Mouse (Mus musculus) liver, embryonic 12.5 days (tissue): Measurements from ENCODE around the gene Capn13. TPM values are rescaled to one million over a fixed set of nuclear protein-coding genes. Genes with fewer than 3 reads are reported as not detected.

Experiments
- ATAC-seq: fragments of 200-750 bp; cut with Nextera tagmentation; 2 replicates; pipeline ENCODE4 v1.8.0; 2017; ENCODE audit warnings: moderate number of reproducible peaks, mild to moderate bottlenecking, moderate library complexity
- H3K27ac ChIP-seq: fragments of 300-500 bp; sonication (generic); 2 replicates; pipeline ENCODE4 v1.5.1; 2016; ENCODE audit warnings: mild to moderate bottlenecking
- H3K27me3 ChIP-seq: fragments of 300-500 bp; sonication (generic); replicated peaks from 2 replicates; pipeline ENCODE4 v1.6.1; 2016; ENCODE audit warnings: mild to moderate bottlenecking, moderate library complexity
- H3K36me3 ChIP-seq: fragments of 300-500 bp; sonication (generic); 2 replicates; pipeline ENCODE4 v1.6.1; 2016; ENCODE audit warnings: mild to moderate bottlenecking, moderate library complexity
- H3K4me1 ChIP-seq: fragments of 300-500 bp; sonication (generic); 2 replicates; pipeline ENCODE4 v1.6.1; 2016
- H3K4me2 ChIP-seq: fragments of 300-500 bp; sonication (generic); 2 replicates; pipeline ENCODE4 v1.6.1; 2016; ENCODE audit warnings: mild to moderate bottlenecking, moderate library complexity
- H3K4me3 ChIP-seq: fragments of 300-500 bp; sonication (generic); 2 replicates; pipeline ENCODE4 v1.5.1; 2016; ENCODE audit warnings: mild to moderate bottlenecking, moderate library complexity
- H3K9ac ChIP-seq: fragments of 300-500 bp; sonication (generic); 2 replicates; pipeline ENCODE4 v1.6.1; 2016; ENCODE audit warnings: mild to moderate bottlenecking, moderate library complexity
- H3K9me3 ChIP-seq: fragments of 300-500 bp; sonication (generic); replicated peaks from 2 replicates; pipeline ENCODE4 v1.6.1; 2016; ENCODE audit warnings: mild to moderate bottlenecking, moderate library complexity
- WGBS: fragments of 180-500 bp; shearing (Covaris S2); methylation state at CpG from one replicate; pipeline ENCODE4 v1.1.7; 2016; ENCODE audit not compliant: insufficient replicate concordance; 5-methylcytosine and 5-hydroxymethylcytosine counted together
- polyA plus RNA-seq: library from polyadenylated mRNA; unstranded; fragments of >200 nt; fragmentation: Nextera tagmentation; extraction: Ambion mirVana; gene quantifications from 2 replicates; pipeline ENCODE4 v1.2.1, GENCODE M21; 2016

The Capn13 gene
- polyA plus RNA-seq, 1 experiment from 2014 or later: not detected

DNA sequence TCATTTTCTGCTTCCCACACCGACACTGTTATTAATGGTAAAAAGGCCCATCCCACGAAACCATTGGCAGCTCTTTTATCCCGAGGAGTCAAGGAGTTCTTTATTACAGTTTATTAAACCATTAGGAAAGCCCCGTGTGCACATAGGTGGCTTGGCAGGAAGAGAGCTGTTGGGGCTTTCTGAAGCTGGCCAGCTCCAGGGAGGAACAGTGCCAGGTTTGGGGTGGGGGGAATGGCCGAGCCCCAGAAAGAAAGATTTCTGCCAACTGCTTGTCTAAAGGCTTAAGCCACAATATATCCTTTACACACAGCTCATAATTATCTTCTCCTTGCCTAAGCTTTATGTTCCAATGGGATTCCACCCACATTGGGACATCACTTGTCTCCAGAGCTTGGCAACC is 71.6 kb downstream of the Capn13 start:
- 64% methylated on average over 5 of the region's 5 CpGs for WGBS
- Histone ChIP-seq H3K4me3 (no peak overlapping the region), H3K27ac (no peak overlapping the region), H3K4me1 (no peaks in the 10 kb centered on the region), H3K4me2 (no peak overlapping the region), H3K36me3 (no peaks in the 10 kb centered on the region), H3K9me3 (no peaks in the 10 kb centered on the region), H3K27me3 (no peaks in the 10 kb centered on the region), H3K9ac (no peak overlapping the region)
- no peak for ATAC-seq

DNA sequence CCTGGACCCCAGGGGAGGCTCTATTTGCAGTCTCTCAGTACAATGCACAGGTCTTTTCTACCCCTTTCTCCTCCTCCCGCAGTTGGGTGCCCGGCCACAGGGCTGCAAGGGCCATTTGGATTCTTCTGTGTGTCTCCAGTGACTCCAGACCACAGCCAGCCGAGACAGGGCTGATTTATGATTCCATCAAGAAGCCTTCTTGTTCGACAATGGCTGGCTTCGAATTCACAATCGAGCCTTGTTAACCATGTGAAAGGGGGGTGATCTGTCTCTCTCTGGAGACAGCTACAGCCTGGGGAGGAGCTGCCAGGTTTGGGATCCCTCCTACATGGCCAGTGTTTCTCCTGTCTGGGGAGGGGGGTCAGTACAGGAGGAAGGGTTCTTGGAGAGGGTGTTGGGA is 75.4 kb downstream of the Capn13 start:
- H3K27ac ChIP-seq: no peak overlapping the region
- 47% methylated on average over 6 of the region's 6 CpGs for WGBS
- no peak for ATAC-seq
- H3K9me3 ChIP-seq: no peaks in the 10 kb centered on the region
- H3K36me3 ChIP-seq: no peaks in the 10 kb centered on the region
- H3K9ac ChIP-seq: no peak overlapping the region
- no peak overlapping the region for H3K4me2 ChIP-seq
- no peaks in the 10 kb centered on the region for H3K27me3 ChIP-seq
- H3K4me1 ChIP-seq: no peaks in the 10 kb centered on the region
- no peak overlapping the region for H3K4me3 ChIP-seq

DNA sequence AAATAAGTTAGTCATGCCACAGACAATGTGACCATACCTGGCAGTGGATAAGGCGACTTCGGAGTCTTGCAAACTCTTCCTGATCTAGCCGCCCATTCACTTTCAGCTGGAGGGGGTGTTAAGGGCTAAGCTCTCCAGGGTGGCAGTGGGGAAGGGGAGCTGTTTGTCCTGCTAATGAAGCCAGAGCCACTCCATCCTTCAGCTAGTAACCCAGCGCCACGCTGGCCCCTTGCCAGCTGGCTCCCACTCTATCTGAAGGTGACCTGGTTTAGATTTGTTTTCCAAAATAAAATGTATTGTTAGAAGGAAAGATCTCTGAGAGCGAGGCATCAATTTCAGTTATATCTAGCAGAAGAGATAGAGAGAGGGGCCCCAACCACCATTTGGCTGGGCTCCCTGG is 75.9 kb downstream of the Capn13 start:
- no peak for ATAC-seq
- Histone ChIP-seq H3K4me3 (no peak overlapping the region), H3K9me3 (no peaks in the 10 kb centered on the region), H3K9ac (no peak overlapping the region), H3K4me1 (no peaks in the 10 kb centered on the region), H3K36me3 (no peaks in the 10 kb centered on the region), H3K27me3 (no peaks in the 10 kb centered on the region), H3K4me2 (no peak overlapping the region), H3K27ac (no peak overlapping the region)
- 44% methylated on average over 6 of the region's 6 CpGs for WGBS

DNA sequence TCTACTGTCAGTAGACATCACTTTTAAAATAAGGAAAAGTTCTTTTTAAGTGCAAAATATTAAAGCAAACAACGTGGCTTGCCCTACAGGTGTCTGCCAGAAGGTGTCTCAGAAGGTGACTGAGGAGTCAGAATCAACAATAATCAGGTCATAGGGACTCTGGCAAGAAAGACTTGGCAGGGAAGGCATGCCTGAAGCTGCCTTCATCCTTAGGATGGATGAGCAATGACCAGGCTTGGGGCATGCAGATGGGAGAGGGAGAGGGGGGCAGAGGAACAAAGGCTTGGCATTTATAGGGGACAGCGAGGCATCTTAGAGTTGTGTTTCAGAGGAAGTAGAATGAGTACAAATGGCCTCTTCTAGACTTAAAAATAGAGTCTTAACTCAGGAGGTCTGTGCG is 76.7 kb downstream of the Capn13 start:
- no peaks in the 10 kb centered on the region for H3K9me3 ChIP-seq
- no peak overlapping the region for H3K4me2 ChIP-seq
- H3K9ac ChIP-seq: no peak overlapping the region
- no peak for ATAC-seq
- WGBS: 62% methylated on average over 3 of the region's 3 CpGs
- no peak overlapping the region for H3K4me3 ChIP-seq
- no peak overlapping the region for H3K27ac ChIP-seq
- H3K27me3 ChIP-seq: no peaks in the 10 kb centered on the region
- no peaks in the 10 kb centered on the region for H3K4me1 ChIP-seq
- no peaks in the 10 kb centered on the region for H3K36me3 ChIP-seq

- no peak for ATAC-seq
- no peaks in the 10 kb centered on the region for H3K4me1 ChIP-seq
- 77% methylated on average over 13 of the region's 13 CpGs for WGBS
- H3K27ac ChIP-seq: no peak overlapping the region
- no peaks in the 10 kb centered on the region for H3K27me3 ChIP-seq
- H3K9me3 ChIP-seq: no peaks in the 10 kb centered on the region
- no peak overlapping the region for H3K4me3 ChIP-seq
- no peak overlapping the region for H3K9ac ChIP-seq
- H3K4me2 ChIP-seq: no peak overlapping the region
- H3K36me3 ChIP-seq: no peaks in the 10 kb centered on the region
These were observed 85.9 kb downstream of the Capn13 start for GRCm38 (mm10) chr17:73314786-73315185.

GRCm38 (mm10) chr17:73311491-73311890 is 89.2 kb downstream of the Capn13 start:
- WGBS: 70% methylated on average over 5 of the region's 5 CpGs
- Histone ChIP-seq H3K4me3 (no peak overlapping the region), H3K9me3 (no peaks in the 10 kb centered on the region), H3K27ac (no peak overlapping the region), H3K9ac (no peak overlapping the region), H3K27me3 (no peaks in the 10 kb centered on the region), H3K36me3 (no peaks in the 10 kb centered on the region), H3K4me2 (no peak overlapping the region), H3K4me1 (no peaks in the 10 kb centered on the region)
- no peak for ATAC-seq

- no peaks in the 10 kb centered on the region for H3K9me3 ChIP-seq
- H3K4me1 ChIP-seq: no peaks in the 10 kb centered on the region
- H3K9ac ChIP-seq: no peak overlapping the region
- no peaks in the 10 kb centered on the region for H3K36me3 ChIP-seq
- H3K4me2 ChIP-seq: no peak overlapping the region
- no peak overlapping the region for H3K27ac ChIP-seq
- 69% methylated on average over 4 of the region's 4 CpGs for WGBS
- no peak overlapping the region for H3K4me3 ChIP-seq
- H3K27me3 ChIP-seq: peaks cover 12% of the 10 kb centered on the region
- no peak for ATAC-seq
These were observed 92.0 kb downstream of the Capn13 start for GRCm38 (mm10) chr17:73308691-73309090.

GRCm38 (mm10) chr17:73306626-73307025 is 94.0 kb downstream of the Capn13 start:
- Histone ChIP-seq H3K9me3 (no peaks in the 10 kb centered on the region), H3K4me1 (no peaks in the 10 kb centered on the region), H3K4me3 (no peak overlapping the region), H3K4me2 (no peak overlapping the region), H3K36me3 (no peaks in the 10 kb centered on the region), H3K9ac (no peak overlapping the region), H3K27me3 (peaks cover 15% of the 10 kb centered on the region), H3K27ac (no peak overlapping the region)
- WGBS: 49% methylated on average over 7 of the region's 7 CpGs
- ATAC-seq: no peak

DNA sequence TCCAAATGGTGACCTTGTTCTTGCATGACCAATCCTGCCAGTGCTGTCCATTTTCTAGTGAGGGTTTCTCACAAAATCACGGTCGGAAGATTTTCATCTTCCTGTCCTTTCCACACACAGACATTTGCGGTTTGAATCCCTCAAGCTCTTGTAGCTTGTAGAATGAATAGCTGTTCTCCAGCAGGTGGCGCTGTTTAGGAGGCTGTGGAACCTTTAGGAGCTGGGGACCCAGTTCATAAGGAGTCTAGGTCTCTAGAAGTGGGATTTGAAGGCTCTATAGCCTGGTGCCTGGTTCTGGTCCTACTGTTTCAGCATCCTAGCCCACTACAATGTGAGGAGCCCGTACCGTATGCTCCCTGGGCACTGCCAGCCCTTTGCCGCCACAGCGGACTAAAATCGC is 95.0 kb downstream of the Capn13 start:
- H3K4me3 ChIP-seq: no peak overlapping the region
- H3K27me3 ChIP-seq: peaks cover 15% of the 10 kb centered on the region
- H3K9me3 ChIP-seq: no peaks in the 10 kb centered on the region
- no peak overlapping the region for H3K27ac ChIP-seq
- WGBS: 44% methylated on average over 9 of the region's 9 CpGs
- no peak for ATAC-seq
- no peak overlapping the region for H3K4me2 ChIP-seq
- no peaks in the 10 kb centered on the region for H3K36me3 ChIP-seq
- H3K9ac ChIP-seq: no peak overlapping the region
- H3K4me1 ChIP-seq: no peaks in the 10 kb centered on the region

DNA sequence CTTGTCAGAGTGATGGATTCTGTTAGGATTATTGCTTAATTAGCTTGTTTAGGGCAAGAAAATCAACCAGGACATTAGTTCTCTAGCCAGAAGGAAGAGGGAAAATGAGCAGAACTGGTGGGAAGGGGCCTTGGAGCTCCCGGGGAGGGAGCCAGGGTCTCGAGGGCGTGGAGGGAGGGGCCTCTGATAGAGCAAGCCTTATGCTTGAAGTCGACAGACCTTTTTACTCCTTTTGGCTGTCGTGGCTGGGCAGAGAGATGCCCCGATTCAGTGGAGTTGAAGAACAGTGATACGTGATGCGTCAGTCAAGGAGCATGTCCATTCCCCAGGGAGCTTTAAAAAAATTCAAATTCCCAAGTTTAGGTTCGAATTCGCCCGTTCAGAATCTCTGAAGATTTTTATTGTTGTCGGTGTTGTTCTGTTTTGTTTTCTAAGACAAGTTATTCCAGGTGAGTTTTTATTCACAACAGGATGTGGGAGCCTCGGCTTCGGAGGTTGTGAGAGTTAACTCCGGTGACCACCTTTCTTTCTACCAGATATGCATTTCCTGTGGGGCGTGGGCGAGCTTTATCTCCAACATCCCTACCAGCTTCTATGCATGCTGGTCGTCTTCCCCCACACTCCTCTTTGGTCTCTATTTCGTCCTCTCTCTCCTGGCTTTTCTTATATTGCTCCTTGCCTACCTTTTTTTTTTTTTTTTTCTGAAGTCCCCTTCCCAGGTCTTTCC is 96.4 kb downstream of the Capn13 start:
- ATAC-seq: no peak
- H3K4me3 ChIP-seq: no peak overlapping the region
- H3K27me3 ChIP-seq: peaks cover 20% of the 10 kb centered on the region
- no peaks in the 10 kb centered on the region for H3K4me1 ChIP-seq
- H3K4me2 ChIP-seq: no peak overlapping the region
- no peak overlapping the region for H3K9ac ChIP-seq
- H3K27ac ChIP-seq: no peak overlapping the region
- no peaks in the 10 kb centered on the region for H3K36me3 ChIP-seq
- no peaks in the 10 kb centered on the region for H3K9me3 ChIP-seq
- WGBS: 22% methylated on average over 19 of the region's 19 CpGs

DNA sequence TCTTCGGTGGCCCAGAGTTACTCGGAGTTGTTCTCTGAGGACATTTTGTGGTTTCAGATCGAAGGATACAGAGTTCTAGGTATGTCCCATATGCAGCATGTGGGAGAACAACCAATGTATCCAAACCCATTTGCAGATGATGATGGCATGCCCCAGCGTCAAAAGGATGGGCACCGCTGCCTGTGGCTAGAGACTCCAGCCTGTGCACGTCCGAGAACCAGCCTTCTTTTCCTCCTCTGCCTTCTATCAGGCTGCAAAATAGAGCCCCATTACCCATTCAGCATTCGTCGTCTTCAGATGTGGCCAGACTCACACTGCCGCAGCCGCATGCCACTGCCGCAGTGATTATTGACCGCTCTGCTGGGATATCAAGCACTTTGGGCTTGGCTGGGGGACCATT is 97.0 kb downstream of the Capn13 start:
- no peak for ATAC-seq
- H3K4me3 ChIP-seq: no peak overlapping the region
- no peak overlapping the region for H3K27ac ChIP-seq
- no peaks in the 10 kb centered on the region for H3K4me1 ChIP-seq
- H3K4me2 ChIP-seq: no peak overlapping the region
- WGBS: 65% methylated on average over 13 of the region's 13 CpGs
- H3K27me3 ChIP-seq: peaks cover 23% of the 10 kb centered on the region
- no peaks in the 10 kb centered on the region for H3K36me3 ChIP-seq
- H3K9me3 ChIP-seq: no peaks in the 10 kb centered on the region
- no peak overlapping the region for H3K9ac ChIP-seq

DNA sequence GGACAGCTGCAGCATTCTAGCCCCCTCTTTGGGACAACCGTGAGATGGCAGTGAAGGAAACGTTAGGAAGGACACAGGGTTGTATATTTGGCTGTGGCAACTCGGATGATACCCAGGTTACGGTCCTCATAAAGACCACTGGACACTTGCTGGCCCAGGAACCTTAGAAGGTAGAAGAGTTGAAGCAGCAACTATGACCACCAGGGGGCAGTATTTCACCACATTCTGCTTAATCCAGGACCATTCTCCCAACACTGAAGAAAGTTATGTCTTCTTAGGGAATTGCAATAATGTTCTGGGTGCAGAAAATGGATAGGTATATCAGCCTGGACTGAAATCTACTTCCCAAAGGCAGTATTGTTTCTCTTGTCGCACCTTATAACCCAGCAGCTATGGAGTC is 97.4 kb downstream of the Capn13 start:
- Histone ChIP-seq H3K4me1 (no peaks in the 10 kb centered on the region), H3K27ac (no peak overlapping the region), H3K36me3 (no peaks in the 10 kb centered on the region), H3K4me2 (no peak overlapping the region), H3K4me3 (no peak overlapping the region), H3K27me3 (peaks cover 27% of the 10 kb centered on the region), H3K9me3 (no peaks in the 10 kb centered on the region), H3K9ac (no peak overlapping the region)
- WGBS: 20% methylated on average over 5 of the region's 5 CpGs
- no peak for ATAC-seq

DNA sequence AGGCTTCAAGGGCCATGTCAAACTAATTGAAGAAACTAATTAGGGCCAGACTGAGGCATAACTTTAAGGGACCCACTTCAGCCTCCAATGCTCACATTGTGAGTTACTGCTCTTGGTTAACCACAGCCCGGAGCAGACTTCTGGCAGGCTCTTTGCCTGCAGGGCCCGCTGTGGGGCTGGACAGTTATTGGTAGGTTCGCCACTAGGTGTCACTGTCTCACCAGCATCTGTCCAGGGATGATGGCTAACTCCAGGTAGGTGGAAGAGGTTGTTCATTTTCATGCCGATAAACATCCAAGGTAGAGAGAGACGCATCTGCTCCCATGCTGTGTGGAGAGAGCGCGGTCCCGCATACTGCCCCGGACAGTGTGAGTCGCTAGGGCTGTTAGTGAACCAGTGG is 98.6 kb downstream of the Capn13 start:
- Histone ChIP-seq H3K4me2 (no peak overlapping the region), H3K27ac (no peak overlapping the region), H3K9ac (no peak overlapping the region), H3K4me3 (no peak overlapping the region), H3K27me3 (peaks cover 38% of the 10 kb centered on the region), H3K4me1 (no peaks in the 10 kb centered on the region), H3K36me3 (no peaks in the 10 kb centered on the region), H3K9me3 (no peaks in the 10 kb centered on the region)
- peak; percentile 63 for ATAC-seq
- WGBS: 8% methylated on average over 10 of the region's 10 CpGs
